Mouse (Mus musculus): ENCODE data around the gene C2cd5.
"Not testable (repeated sequence)": the region's sequence is repeated elsewhere in the genome, so short reads cannot be mapped to it uniquely, and the experiment has no call there.

C2cd5 gene

GRCm38 (mm10) chr6:142985561-142986238 lies 114.2 kb downstream of the C2cd5 start:
- not testable (repeated sequence) for DNase-seq (ENCODE audit: low read depth, low spot score)

GRCm38 (mm10) chr6:142979665-142980660 lies 120.0 kb downstream of the C2cd5 start:
- no peak for DNase-seq (ENCODE audit: low read depth, low spot score)

- DNase-seq (ENCODE audit: low read depth, low spot score): no peak
Measured at GRCm38 (mm10) chr6:142977221-142977620, 122.7 kb downstream of the C2cd5 start.

- DNase-seq (ENCODE audit: low read depth, low spot score): no peak
Measured at GRCm38 (mm10) chr6:142973289-142973688, 126.7 kb downstream of the C2cd5 start.

GRCm38 (mm10) chr6:142972205-142972604 lies 127.7 kb downstream of the C2cd5 start:
- DNase-seq (ENCODE audit: low read depth, low spot score): no peak

GRCm38 (mm10) chr6:142967407-142967806 lies 132.5 kb downstream of the C2cd5 start:
- no peak for DNase-seq (ENCODE audit: low read depth, low spot score)

GRCm38 (mm10) chr6:142964531-142965385 lies 135.2 kb downstream of the C2cd5 start:
- DNase-seq (ENCODE audit: low read depth, low spot score): peak; percentile 85

- peak; percentile 23 for DNase-seq (ENCODE audit: low read depth, low spot score)
Measured at GRCm38 (mm10) chr6:142964076-142964530, 135.8 kb downstream of the C2cd5 start, which contains the start of gene St8sia1. Gene St8sia1, minus strand, starts transcription at chr6:142964452.

GRCm38 (mm10) chr6:142963480-142964075 lies 136.4 kb downstream of the C2cd5 start:
- no peak for DNase-seq (ENCODE audit: low read depth, low spot score)

- no peak for DNase-seq (ENCODE audit: low read depth, low spot score)
Measured at GRCm38 (mm10) chr6:142962881-142963280, 137.1 kb downstream of the C2cd5 start.

GRCm38 (mm10) chr6:142962476-142962875 lies 137.5 kb downstream of the C2cd5 start:
- DNase-seq (ENCODE audit: low read depth, low spot score): no peak

GRCm38 (mm10) chr6:142961721-142962455 lies 138.1 kb downstream of the C2cd5 start:
- DNase-seq (ENCODE audit: low read depth, low spot score): no peak

Measured in forelimb bud, embryonic 11.5 days (tissue).